Mouse (Mus musculus): ENCODE measurements at regions not wholly inside any gene's neighbourhood (a gene's known extent, or its start where the extent isn't known, plus 50 kb on each side); places are given as distances from the start of the nearest gene placed in this dataset.
A peak's percentile ranks its signal among the peaks of the same experiment; 100 is the strongest.
"Not testable (repeated sequence)": the region's sequence is repeated elsewhere in the genome, so short reads cannot be mapped to it uniquely, and the experiment has no call there.

- peak; percentile 32 for DNase-seq (ENCODE audit: low read depth)
Measured at GRCm38 (mm10) chr13:12726831-12727230, 73.0 kb downstream of the Prl2c3 start.

DNA sequence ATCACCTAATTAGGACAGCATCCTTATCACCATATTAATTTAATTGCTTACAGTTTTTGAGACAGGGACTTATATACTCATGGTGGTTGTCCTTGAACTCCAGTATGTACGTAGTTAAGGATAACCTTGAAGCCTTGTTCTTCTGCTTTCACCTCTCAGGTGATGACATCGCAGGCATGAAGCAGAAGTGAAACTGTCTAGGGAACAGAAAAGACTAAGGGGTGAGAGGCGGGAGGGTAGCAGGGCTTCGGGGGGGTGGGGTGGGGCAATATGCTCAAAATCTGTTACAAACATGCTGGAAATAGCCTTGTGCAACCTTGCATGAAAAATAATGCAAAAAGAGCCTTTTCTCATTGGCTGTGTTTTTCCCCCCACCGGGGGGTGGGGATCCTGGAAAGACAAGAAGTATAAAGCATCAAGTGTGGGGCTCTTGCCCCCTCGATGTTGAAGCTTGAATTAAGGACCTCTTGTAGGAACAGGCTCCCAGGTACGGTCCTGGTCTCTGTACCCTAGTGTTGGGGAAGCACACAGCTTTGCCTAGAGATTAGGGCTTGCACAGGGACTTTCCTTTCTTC is 81.8 kb downstream of the Prl2c3 start:
- DNase-seq (ENCODE audit: low read depth), result not testable (repeated sequence)

DNA sequence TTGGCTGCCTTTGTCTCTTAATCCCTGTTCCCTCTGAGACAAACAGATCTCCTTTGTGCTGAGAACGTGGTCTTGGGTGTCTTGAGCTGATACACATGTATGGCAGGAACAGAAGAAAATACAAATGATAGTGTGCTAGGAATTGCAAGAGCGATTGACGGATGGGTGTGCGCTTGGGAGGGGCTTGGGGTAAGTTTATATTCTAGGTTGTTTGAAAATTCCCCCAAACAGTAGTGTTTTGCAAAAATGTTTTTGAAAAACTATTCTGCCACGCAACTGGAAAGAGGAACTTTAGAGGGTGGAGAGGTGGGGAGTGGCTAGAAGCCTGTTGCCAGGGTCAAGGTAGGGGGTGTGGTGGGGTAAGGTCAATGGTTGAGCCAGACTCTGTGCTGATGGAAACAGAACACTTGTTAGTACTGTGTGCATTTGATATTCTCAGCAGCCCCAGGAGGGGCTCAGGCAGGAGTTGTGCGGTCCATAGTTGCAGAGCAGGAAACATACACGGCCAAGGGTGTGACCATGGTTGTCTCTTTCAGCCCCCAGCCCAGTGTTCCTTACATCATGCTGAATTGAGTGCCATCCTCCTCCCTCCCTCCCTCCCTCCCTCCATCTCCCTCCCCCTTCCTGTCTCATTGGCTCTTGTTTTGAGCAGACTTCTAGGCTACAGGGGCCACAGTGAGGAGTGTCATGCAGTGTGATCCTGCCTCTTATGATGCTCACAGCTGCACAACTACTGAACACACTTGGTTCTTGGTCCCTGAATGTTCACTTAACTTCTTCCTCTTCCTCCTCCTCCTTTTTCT is 88.2 kb downstream of the Prl2c3 start:
- no peak for DNase-seq (ENCODE audit: low read depth)

GRCm38 (mm10) chr13:12702804-12703612 is 96.9 kb downstream of the Prl2c3 start:
- DNase-seq (ENCODE audit: low read depth), result not testable (repeated sequence)

- DNase-seq (ENCODE audit: low read depth), result not testable (repeated sequence)
Measured at GRCm38 (mm10) chr13:12702111-12702803, 97.6 kb downstream of the Prl2c3 start.

GRCm38 (mm10) chr13:12693593-12694118 is 106.2 kb downstream of the Prl2c3 start:
- not testable (repeated sequence) for DNase-seq (ENCODE audit: low read depth)

DNA sequence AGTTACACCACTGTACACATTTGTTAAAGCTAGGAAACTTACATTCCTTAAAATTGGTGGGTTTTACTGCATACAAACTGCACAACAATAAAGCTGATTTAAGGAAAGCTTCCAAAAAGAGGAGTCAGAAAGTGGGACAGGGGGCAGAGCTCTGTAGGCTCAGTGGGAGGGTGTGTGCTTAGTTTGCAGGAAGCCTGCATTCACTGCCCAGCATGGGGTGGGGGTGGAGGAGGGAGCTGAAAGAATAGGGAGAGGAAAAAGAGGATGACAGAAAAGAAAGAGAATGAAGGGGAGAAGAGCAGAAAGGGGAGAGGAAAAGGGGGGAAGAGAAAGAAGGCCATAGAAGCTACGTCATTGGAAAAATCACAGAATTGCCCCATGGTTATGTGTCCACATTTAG is 111.1 kb downstream of the Prl2c3 start:
- DNase-seq (ENCODE audit: low read depth), result not testable (repeated sequence)

GRCm38 (mm10) chr13:12688149-12688548 is 111.7 kb downstream of the Prl2c3 start:
- DNase-seq (ENCODE audit: low read depth), result not testable (repeated sequence)

DNA sequence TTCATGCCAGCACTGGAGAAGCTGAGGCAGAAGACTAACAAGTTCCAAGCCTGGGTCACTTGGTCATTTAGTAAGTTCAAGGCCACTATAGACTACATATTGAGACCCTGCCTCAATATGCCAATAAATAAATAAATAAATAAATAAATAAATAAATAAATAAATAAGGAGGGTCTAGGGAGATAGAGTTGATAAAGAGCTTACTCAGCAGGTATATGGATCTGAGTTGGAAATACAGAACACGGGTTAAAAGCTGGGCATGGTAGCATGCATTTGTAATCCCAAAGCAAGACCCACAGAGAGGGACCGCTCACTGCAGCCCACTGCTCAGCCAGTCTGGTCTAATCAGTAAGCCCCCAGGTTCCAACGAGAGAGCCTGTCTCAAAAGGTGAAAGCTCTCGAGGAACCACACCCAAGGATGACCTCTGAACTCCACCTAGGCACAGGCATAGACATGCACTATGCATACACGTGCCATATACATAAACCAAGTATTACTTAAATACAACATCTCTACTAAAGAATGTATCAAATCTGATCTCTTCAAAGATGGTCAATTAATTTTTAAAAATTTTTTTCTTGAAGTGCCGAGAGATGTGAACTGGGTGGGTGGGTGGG is 115.4 kb downstream of the Ero1lb start:
- DNase-seq (ENCODE audit: low read depth), result not testable (repeated sequence)

DNA sequence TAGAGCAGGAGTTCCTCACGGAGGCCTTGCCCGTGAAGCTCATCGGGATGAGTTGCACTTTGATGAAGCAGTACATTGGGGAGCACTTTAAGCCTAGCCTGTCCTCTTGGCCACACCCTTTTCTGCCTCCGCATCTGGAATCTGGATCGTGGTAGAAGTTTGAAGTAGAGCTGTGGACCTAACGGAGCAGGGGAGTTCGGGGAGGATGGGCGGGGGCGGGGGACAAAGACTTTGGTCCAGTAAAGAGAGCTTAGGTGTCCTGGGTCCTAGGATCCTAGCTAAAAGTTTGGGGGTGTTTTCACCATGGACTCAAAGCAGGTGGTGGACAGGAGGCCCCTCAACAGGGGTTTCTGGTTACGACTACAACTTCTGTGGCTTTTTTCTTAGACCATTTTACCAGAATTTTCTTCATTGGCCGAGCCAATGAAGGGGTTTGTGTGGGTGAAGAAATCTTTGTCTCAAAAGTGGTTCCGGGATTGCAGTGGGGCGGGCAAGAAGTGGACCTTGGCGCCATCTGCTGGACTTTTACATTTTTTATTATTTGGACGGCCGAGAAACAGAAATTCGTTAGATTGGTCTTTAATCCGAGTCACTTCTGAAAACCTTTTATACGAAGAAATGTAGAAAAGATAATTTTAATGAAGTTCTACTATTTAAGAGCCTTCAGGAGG is 114.7 kb downstream of the Ero1lb start:
- peak; percentile 64 for DNase-seq (ENCODE audit: low read depth)

GRCm38 (mm10) chr13:12677372-12677771 is 111.7 kb downstream of the Ero1lb start:
- no peak for DNase-seq (ENCODE audit: low read depth)

DNA sequence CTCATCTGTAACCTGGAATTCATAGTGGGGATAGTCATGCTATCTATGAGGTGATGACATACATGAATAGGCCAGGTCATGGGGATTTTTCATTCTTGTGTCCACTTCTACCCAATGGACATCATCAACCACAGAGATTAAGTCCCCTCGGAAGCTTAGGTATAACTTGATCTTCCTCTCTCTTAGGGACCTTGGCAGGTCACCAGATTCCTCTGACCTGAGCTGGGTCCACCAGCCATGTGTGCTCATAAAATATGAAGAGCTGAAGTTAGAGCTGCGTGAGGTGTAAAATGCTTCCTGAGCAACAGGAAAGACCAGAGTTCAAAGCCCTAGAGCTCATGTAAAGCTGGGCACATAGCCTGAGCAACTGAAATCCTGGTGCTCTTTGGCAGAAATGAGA is 105.3 kb downstream of the Ero1lb start:
- not testable (repeated sequence) for DNase-seq (ENCODE audit: low read depth)

DNA sequence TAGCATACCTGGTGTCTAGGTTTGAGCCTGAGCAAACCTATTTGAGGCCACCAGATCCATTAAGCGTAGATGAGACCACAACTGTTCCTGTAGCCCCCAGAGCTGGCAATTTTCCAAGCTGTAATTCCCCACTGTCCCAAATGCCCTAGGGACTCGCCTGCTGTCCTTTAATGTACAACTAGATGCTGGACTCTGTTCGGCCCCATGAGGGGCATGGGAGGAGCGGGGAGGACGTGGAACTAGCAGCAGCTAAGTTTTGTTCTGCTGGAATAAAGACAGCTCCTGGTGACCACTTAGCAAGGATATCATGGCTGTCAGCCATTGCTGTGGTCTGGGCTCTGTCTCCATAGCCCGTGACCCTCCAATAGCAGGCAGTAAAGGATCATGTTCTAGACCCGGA is 103.1 kb downstream of the Ero1lb start:
- DNase-seq (ENCODE audit: low read depth), result not testable (repeated sequence)

GRCm38 (mm10) chr13:12667727-12668665 is 102.3 kb downstream of the Ero1lb start:
- not testable (repeated sequence) for DNase-seq (ENCODE audit: low read depth)

DNA sequence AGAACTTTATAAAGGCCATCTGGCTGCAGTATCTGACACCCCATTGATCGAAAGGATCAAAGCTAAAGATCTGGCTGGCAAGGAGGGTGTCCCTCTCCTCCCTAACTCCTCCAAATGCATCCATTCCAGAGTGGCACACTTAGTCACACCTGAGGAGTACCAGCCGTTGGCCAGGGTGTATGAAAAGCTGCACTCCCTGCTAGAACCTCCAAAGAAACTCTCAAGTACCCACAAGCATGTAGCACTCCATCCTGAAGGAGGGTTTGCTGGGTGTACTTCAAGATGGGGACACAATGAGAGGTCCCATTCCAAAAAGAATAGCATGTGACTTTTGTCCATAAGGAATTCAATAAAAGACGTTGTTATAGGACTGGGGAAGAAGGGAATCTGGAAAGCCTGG is 100.4 kb downstream of the Ero1lb start:
- DNase-seq (ENCODE audit: low read depth), result not testable (repeated sequence)

All from 416B (cell line).